Mouse (Mus musculus) ES-Bruce4 (cell line): ENCODE data around the gene Shroom3. TPM values are rescaled to one million over a fixed set of nuclear protein-coding genes. Genes with fewer than 3 reads are reported as not detected.

Experiments
- H3K27ac ChIP-seq: 2 replicates; pipeline ENCODE4 v1.5.1; 2012; ENCODE audit warnings: low read length, inconsistent platforms; ENCODE audit not compliant: insufficient read depth
- H3K27me3 ChIP-seq: 2 replicates; pipeline ENCODE4 v1.6.1; 2012; ENCODE audit warnings: mild to moderate bottlenecking, low read length, inconsistent platforms; ENCODE audit not compliant: control insufficient read depth, poor library complexity, insufficient read depth, severe bottlenecking
- H3K36me3 ChIP-seq: 2 replicates; pipeline ENCODE4 v1.6.1; 2012; ENCODE audit warnings: inconsistent platforms, mild to moderate bottlenecking, low read length, moderate library complexity; ENCODE audit not compliant: control insufficient read depth, poor library complexity, insufficient read depth, severe bottlenecking
- H3K4me1 ChIP-seq: one replicate; pipeline ENCODE4 v1.8.1; 2011; ENCODE audit warnings: low read length; ENCODE audit not compliant: control insufficient read depth, insufficient read depth
- H3K4me3 ChIP-seq: 2 replicates; pipeline ENCODE4 v1.5.1; 2011; ENCODE audit warnings: low read depth, mild to moderate bottlenecking, low read length
- H3K9ac ChIP-seq: 2 replicates; pipeline ENCODE4 v1.6.1; 2012; ENCODE audit warnings: low read depth, mild to moderate bottlenecking, inconsistent platforms; ENCODE audit not compliant: poor library complexity, severe bottlenecking
- H3K9me3 ChIP-seq: replicated peaks from 2 replicates; pipeline ENCODE4 v1.6.1; 2012; ENCODE audit warnings: mild to moderate bottlenecking, low read length, inconsistent platforms; ENCODE audit not compliant: control insufficient read depth, poor library complexity, insufficient read depth, severe bottlenecking
- CTCF ChIP-seq: IDR thresholded peaks from one replicate; pipeline ENCODE4 v1.8.1; 2011; ENCODE audit warnings: low read depth, low read length
- EP300 ChIP-seq: IDR thresholded peaks from 2 replicates; pipeline ENCODE4 v1.6.1; 2011; ENCODE audit warnings: low read depth, low read length; ENCODE audit not compliant: insufficient read depth
- POLR2A ChIP-seq: IDR thresholded peaks from one replicate; pipeline ENCODE4 v1.8.1; 2011; ENCODE audit warnings: low read length; ENCODE audit not compliant: insufficient read depth
- polyA plus RNA-seq: library from polyadenylated mRNA; stranded (reverse); fragments of >200 nt; gene quantifications from 2 replicates; pipeline ENCODE4 v1.2.4, GENCODE M21; 2011; ENCODE audit warnings: low read depth; ENCODE audit not compliant: missing spikeins, insufficient read depth, insufficient read length

Shroom3 gene
- polyA plus RNA-seq, 1 experiment: 49.1 TPM

- H3K4me1 ChIP-seq: no peaks in the 10 kb centered on the region
- H3K9ac ChIP-seq: no peak overlapping the region
- H3K27me3 ChIP-seq: no peaks in the 10 kb centered on the region
- TF ChIP-seq EP300 (no peak), POLR2A (no peak), CTCF (no peak)
- H3K36me3 ChIP-seq: no peaks in the 10 kb centered on the region
- H3K9me3 ChIP-seq: no peaks in the 10 kb centered on the region
- no peak overlapping the region for H3K4me3 ChIP-seq
- H3K27ac ChIP-seq: no peak overlapping the region
Observed at GRCm38 (mm10) chr5:92872182-92872581, 188.9 kb downstream of the Shroom3 start.

- TF ChIP-seq CTCF (no peak), POLR2A (no peak), EP300 (no peak)
- Histone ChIP-seq H3K9ac (no peak overlapping the region), H3K27me3 (no peaks in the 10 kb centered on the region), H3K4me1 (no peaks in the 10 kb centered on the region), H3K36me3 (no peaks in the 10 kb centered on the region), H3K27ac (no peak overlapping the region), H3K4me3 (no peak overlapping the region), H3K9me3 (no peaks in the 10 kb centered on the region)
Observed at GRCm38 (mm10) chr5:92872991-92873390, 189.8 kb downstream of the Shroom3 start.

- Histone ChIP-seq H3K36me3 (no peaks in the 10 kb centered on the region), H3K4me1 (no peaks in the 10 kb centered on the region), H3K27ac (no peak overlapping the region), H3K9ac (no peak overlapping the region), H3K4me3 (no peak overlapping the region), H3K27me3 (no peaks in the 10 kb centered on the region), H3K9me3 (no peaks in the 10 kb centered on the region)
- TF ChIP-seq EP300 (no peak), POLR2A (no peak), CTCF (no peak)
Observed at GRCm38 (mm10) chr5:92873518-92873917, 190.3 kb downstream of the Shroom3 start.

- H3K4me3 ChIP-seq: no peak overlapping the region
- TF ChIP-seq POLR2A (no peak), CTCF (no peak), EP300 (no peak)
- no peak overlapping the region for H3K9ac ChIP-seq
Observed at GRCm38 (mm10) chr5:92875836-92876235, 192.6 kb downstream of the Shroom3 start.

GRCm38 (mm10) chr5:92877104-92877503 lies 193.9 kb downstream of the Shroom3 start:
- no peaks in the 10 kb centered on the region for H3K9me3 ChIP-seq
- TF ChIP-seq CTCF: no peak
- no peak for TF ChIP-seq POLR2A
- no peak for TF ChIP-seq EP300
- H3K27ac ChIP-seq: no peak overlapping the region
- no peak overlapping the region for H3K9ac ChIP-seq
- no peak overlapping the region for H3K4me3 ChIP-seq
- no peaks in the 10 kb centered on the region for H3K36me3 ChIP-seq
- H3K4me1 ChIP-seq: no peaks in the 10 kb centered on the region
- no peaks in the 10 kb centered on the region for H3K27me3 ChIP-seq

More at GRCm38 (mm10) chr5:92875836-92876235, 192.6 kb downstream of the Shroom3 start:
- Histone ChIP-seq H3K4me1 (no peaks in the 10 kb centered on the region), H3K9me3 (no peaks in the 10 kb centered on the region), H3K36me3 (no peaks in the 10 kb centered on the region), H3K27ac (no peak overlapping the region), H3K27me3 (no peaks in the 10 kb centered on the region)

GRCm38 (mm10) chr5:92880393-92880792 lies 197.2 kb downstream of the Shroom3 start:
- H3K36me3 ChIP-seq: no peaks in the 10 kb centered on the region
- no peaks in the 10 kb centered on the region for H3K4me1 ChIP-seq
- no peak overlapping the region for H3K9ac ChIP-seq
- TF ChIP-seq POLR2A (no peak), CTCF (no peak), EP300 (no peak)
- no peaks in the 10 kb centered on the region for H3K27me3 ChIP-seq
- no peak overlapping the region for H3K27ac ChIP-seq
- no peak overlapping the region for H3K4me3 ChIP-seq
- no peaks in the 10 kb centered on the region for H3K9me3 ChIP-seq
